Mouse (Mus musculus) stomach, embryonic 15.5 days (tissue): ENCODE measurements around the gene Hint1. TPM values are rescaled to one million over a fixed set of nuclear protein-coding genes. Genes with fewer than 3 reads are reported as not detected.
"Not testable (repeated sequence)": the region's sequence is repeated elsewhere in the genome, so short reads cannot be mapped to it uniquely, and the experiment has no call there.

Source experiments
- ATAC-seq: fragments of 200-750 bp; cut with Nextera tagmentation; 2 replicates; pipeline ENCODE4 v1.8.0; 2017; ENCODE audit warnings: low read depth, moderate number of reproducible peaks, moderate TSS enrichment; ENCODE audit not compliant: insufficient read depth, low FRiP score
- H3K27ac ChIP-seq: fragments of 300-500 bp; sonication (generic); 2 replicates; pipeline ENCODE4 v1.5.1; 2015; ENCODE audit warnings: mild to moderate bottlenecking, inconsistent platforms
- H3K27me3 ChIP-seq: fragments of 300-500 bp; sonication (generic); replicated peaks from 2 replicates; pipeline ENCODE4 v1.6.1; 2015; ENCODE audit warnings: inconsistent platforms
- H3K36me3 ChIP-seq: fragments of 300-500 bp; sonication (generic); 2 replicates; pipeline ENCODE4 v1.6.1; 2015; ENCODE audit warnings: inconsistent platforms
- H3K4me1 ChIP-seq: fragments of 300-500 bp; sonication (generic); 2 replicates; pipeline ENCODE4 v1.6.1; 2015; ENCODE audit warnings: inconsistent platforms
- H3K4me2 ChIP-seq: fragments of 300-500 bp; sonication (generic); 2 replicates; pipeline ENCODE4 v1.6.1; 2015; ENCODE audit warnings: mild to moderate bottlenecking, inconsistent platforms
- H3K4me3 ChIP-seq: fragments of 300-500 bp; sonication (generic); replicated peaks from 2 replicates; pipeline ENCODE4 v1.5.1; 2015; ENCODE audit warnings: inconsistent platforms
- H3K9ac ChIP-seq: fragments of 300-500 bp; sonication (generic); 2 replicates; pipeline ENCODE4 v1.6.1; 2015; ENCODE audit warnings: inconsistent platforms
- H3K9me3 ChIP-seq: fragments of 300-500 bp; sonication (generic); 2 replicates; pipeline ENCODE4 v1.6.1; 2016; ENCODE audit warnings: inconsistent platforms
- WGBS: fragments of 180-500 bp; shearing (Covaris S2); methylation state at CpG from one replicate; pipeline ENCODE4 v1.1.7; 2015; 5-methylcytosine and 5-hydroxymethylcytosine counted together
- polyA plus RNA-seq: library from polyadenylated mRNA; unstranded; fragments of >200 nt; fragmentation: Nextera tagmentation; extraction: Ambion mirVana; gene quantifications from 2 replicates; pipeline ENCODE4 v1.2.1, GENCODE M21; 2015

Hint1 gene
- polyA plus RNA-seq, 1 experiment from 2014 or later = 602 TPM

DNA sequence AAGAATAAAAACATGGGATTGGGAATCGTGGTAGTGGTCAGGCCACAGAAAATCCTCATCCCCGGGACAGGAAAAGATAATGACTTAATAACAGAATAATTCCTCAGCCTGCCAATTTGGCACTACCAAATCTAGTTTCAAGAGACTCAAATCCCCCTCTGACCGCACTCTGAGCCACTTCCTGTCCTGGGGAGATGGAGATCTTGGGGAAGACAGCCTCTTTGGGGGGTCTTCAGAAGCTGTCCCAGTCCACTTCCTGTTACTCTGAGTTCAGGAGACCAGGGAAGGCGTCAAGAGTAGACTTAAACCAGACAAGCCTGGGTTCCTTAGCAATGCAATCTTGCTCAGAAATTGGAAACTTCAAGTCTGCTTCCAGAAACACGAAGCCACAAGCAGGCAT lies 21.2 kb upstream of the Hint1 start:
- no peaks in the 10 kb centered on the region for H3K27me3 ChIP-seq
- no peaks in the 10 kb centered on the region for H3K36me3 ChIP-seq
- no peak for ATAC-seq
- H3K9ac ChIP-seq = no peak overlapping the region
- H3K4me1 ChIP-seq = peaks cover 5% of the 10 kb centered on the region; the same call in 1 of the 2 replicates
- no peak overlapping the region for H3K27ac ChIP-seq
- H3K4me3 ChIP-seq = no peak overlapping the region
- no peaks in the 10 kb centered on the region for H3K9me3 ChIP-seq
- H3K4me2 ChIP-seq = no peak overlapping the region
- 71% methylated on average over 5 of the region's 5 CpGs for WGBS

GRCm38 (mm10) chr11:54845470-54846442 lies 20.4 kb upstream of the Hint1 start:
- no peaks in the 10 kb centered on the region for H3K27me3 ChIP-seq
- H3K9ac ChIP-seq = no peak overlapping the region
- no peak overlapping the region for H3K4me3 ChIP-seq
- ATAC-seq = no peak
- no peak overlapping the region for H3K4me2 ChIP-seq
- peaks cover 5% of the 10 kb centered on the region; the same call in 1 of the 2 replicates for H3K4me1 ChIP-seq
- H3K27ac ChIP-seq = no peak overlapping the region
- no peaks in the 10 kb centered on the region for H3K36me3 ChIP-seq
- no peaks in the 10 kb centered on the region for H3K9me3 ChIP-seq
- 41% methylated on average over 8 of the region's 8 CpGs for WGBS

GRCm38 (mm10) chr11:54849961-54850758 lies 16.0 kb upstream of the Hint1 start:
- Histone ChIP-seq H3K4me3 (no peak overlapping the region), H3K9me3 (no peaks in the 10 kb centered on the region), H3K27me3 (no peaks in the 10 kb centered on the region), H3K27ac (no peak overlapping the region), H3K36me3 (no peaks in the 10 kb centered on the region), H3K9ac (no peak overlapping the region), H3K4me1 (peaks cover 5% of the 10 kb centered on the region; the same call in 1 of the 2 replicates), H3K4me2 (no peak overlapping the region)
- no peak for ATAC-seq
- WGBS = 67% methylated on average over 10 of the region's 10 CpGs

DNA sequence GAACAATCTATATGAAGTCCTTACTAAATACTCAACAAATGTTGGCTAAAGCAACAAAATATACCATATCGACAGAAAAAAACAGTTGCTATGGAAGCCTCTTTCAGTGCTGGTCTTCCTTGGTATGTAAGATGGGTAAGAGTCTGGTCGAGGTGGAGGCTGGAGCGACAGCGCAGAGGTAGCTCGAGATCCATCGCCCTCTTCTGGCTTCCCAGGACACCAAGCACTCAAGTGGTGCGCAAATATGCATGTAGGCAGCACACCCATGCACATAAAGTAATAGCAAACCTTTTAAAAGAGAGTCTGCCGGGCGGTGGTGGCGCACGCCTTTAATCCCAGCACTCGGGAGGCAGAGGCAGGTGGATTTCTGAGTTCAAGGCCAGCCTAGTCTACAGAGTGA lies 14.5 kb upstream of the Hint1 start:
- Histone ChIP-seq H3K9ac (no peak overlapping the region), H3K27ac (no peak overlapping the region), H3K4me3 (no peak overlapping the region), H3K4me2 (no peak overlapping the region), H3K9me3 (no peaks in the 10 kb centered on the region), H3K36me3 (no peaks in the 10 kb centered on the region), H3K4me1 (no peaks in the 10 kb centered on the region), H3K27me3 (no peaks in the 10 kb centered on the region)
- 90% methylated on average over 12 of the region's 12 CpGs for WGBS
- no peak for ATAC-seq

DNA sequence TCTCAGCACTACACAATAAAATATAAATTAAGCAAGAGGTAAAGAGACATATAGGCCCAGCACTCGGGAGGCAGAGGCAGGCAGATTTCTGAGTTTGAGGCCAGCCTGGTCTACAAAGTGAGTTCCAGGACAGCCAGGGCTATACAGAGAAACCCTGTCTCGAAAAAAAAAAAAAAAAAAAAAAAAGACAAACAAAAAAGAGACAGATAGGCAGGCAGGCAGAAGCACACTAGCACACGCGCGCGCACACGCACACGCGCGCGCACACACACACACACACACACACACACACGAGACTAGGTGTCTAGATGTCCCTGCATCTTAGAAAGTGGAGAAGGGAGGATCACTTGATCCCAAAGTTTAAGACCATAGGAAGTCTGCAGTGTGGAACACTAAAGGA lies 7.3 kb upstream of the Hint1 start:
- not testable (repeated sequence) for H3K9ac ChIP-seq, H3K36me3 ChIP-seq, ATAC-seq, H3K4me2 ChIP-seq, H3K4me3 ChIP-seq, H3K4me1 ChIP-seq, H3K27me3 ChIP-seq, H3K27ac ChIP-seq, H3K9me3 ChIP-seq
- 95% methylated on average over 11 of the region's 12 CpGs for WGBS

- ATAC-seq = no peak
- peak overlapping the region; percentile 79 for H3K4me3 ChIP-seq
- peaks cover 4% of the 10 kb centered on the region; the same call in 1 of the 2 replicates for H3K4me1 ChIP-seq
- 23% methylated on average over 11 of the region's 11 CpGs for WGBS
- no peaks in the 10 kb centered on the region for H3K27me3 ChIP-seq
- no peaks in the 10 kb centered on the region for H3K36me3 ChIP-seq
- H3K27ac ChIP-seq = peak overlapping the region; percentile 54; the same call in 1 of the 2 replicates
- H3K4me2 ChIP-seq = peak overlapping the region; percentile 75
- H3K9ac ChIP-seq = peak overlapping the region; percentile 58; the same call in 1 of the 2 replicates
- H3K9me3 ChIP-seq = no peaks in the 10 kb centered on the region
Measured at GRCm38 (mm10) chr11:54859322-54860165, 6.6 kb upstream of the Hint1 start.

- H3K4me1 ChIP-seq = peaks cover 4% of the 10 kb centered on the region; the same call in 1 of the 2 replicates
- ATAC-seq = peak; percentile 98
Measured at GRCm38 (mm10) chr11:54860256-54861038, 5.7 kb upstream of the Hint1 start, which contains the start of gene Lyrm7. Lyrm7 (minus strand) TSS chr11:54860916.

GRCm38 (mm10) chr11:54861471-54862420 lies 4.4 kb upstream of the Hint1 start:
- Histone ChIP-seq H3K4me3 (no peak overlapping the region), H3K4me1 (peaks cover 4% of the 10 kb centered on the region; the same call in 1 of the 2 replicates), H3K27me3 (no peaks in the 10 kb centered on the region), H3K9me3 (no peaks in the 10 kb centered on the region), H3K4me2 (peak overlapping the region; percentile 49; the same call in 1 of the 2 replicates), H3K27ac (peak overlapping the region; percentile 89; the same call in 1 of the 2 replicates), H3K36me3 (no peaks in the 10 kb centered on the region), H3K9ac (no peak overlapping the region)
- 89% methylated on average over 5 of the region's 5 CpGs for WGBS
- ATAC-seq = no peak

More at GRCm38 (mm10) chr11:54860256-54861038, 5.7 kb upstream of the Hint1 start, which contains the start of gene Lyrm7:
- Histone ChIP-seq H3K9ac (peak within 1 kb of the TSS; percentile 58), H3K4me2 (peak within 1 kb of the TSS; percentile 75), H3K4me3 (peak within 1 kb of the TSS; percentile 79), H3K27me3 (no peaks in the 10 kb centered on the region), H3K9me3 (no peaks in the 10 kb centered on the region), H3K36me3 (no peaks in the 10 kb centered on the region), H3K27ac (peak within 1 kb of the TSS; percentile 89)
- WGBS = under 1% methylated on average over 42 of the region's 42 CpGs

- H3K27me3 ChIP-seq = no peaks in the 10 kb centered on the region
- H3K27ac ChIP-seq = no peak overlapping the region
- ATAC-seq = no peak
- no peaks in the 10 kb centered on the region for H3K36me3 ChIP-seq
- H3K4me2 ChIP-seq = no peak overlapping the region
- H3K4me1 ChIP-seq = peaks cover 5% of the 10 kb centered on the region
- no peak overlapping the region for H3K9ac ChIP-seq
- H3K9me3 ChIP-seq = no peaks in the 10 kb centered on the region
- 44% methylated on average over 10 of the region's 10 CpGs for WGBS
- H3K4me3 ChIP-seq = no peak overlapping the region
Measured at GRCm38 (mm10) chr11:54862621-54863520, 3.3 kb upstream of the Hint1 start.
